Mouse (Mus musculus) kidney, adult 2 months (tissue): ENCODE data around the gene Ggt6.

Experiments used
- CTCF ChIP-seq: fragments of 200-500 bp; conservative IDR thresholded peaks from 2 replicates; pipeline ENCODE4 v1.5.1; 2011; ENCODE audit warnings: low read depth, mild to moderate bottlenecking, control low read depth, low read length, moderate library complexity, mixed read lengths; ENCODE audit not compliant: insufficient read depth, insufficient read length
- POLR2A ChIP-seq: fragments of 200-500 bp; IDR thresholded peaks from one replicate; pipeline ENCODE4 v1.6.1; 2011; ENCODE audit warnings: low read depth, low read length, control low read depth

DNA sequence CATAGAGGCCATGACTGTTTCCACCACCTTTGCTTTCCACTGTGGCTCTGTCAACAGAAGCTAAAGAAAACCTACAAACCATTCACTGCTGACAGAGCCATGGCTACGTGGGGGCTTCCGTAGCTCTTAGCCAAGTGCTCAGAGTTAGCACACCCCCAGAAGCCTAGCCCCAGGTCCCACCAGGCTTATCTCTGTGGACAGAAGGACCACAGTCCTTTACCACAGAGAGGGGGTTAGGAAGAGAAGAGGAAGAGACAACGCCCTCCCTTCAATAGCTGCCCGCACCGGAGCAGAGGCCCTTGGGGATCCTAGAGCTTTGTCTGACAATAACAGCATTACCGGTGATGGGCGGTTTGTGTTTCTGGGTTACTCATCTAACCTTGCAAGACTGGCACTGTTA lies 40.1 kb downstream of the Ggt6 start:
- no peak for TF ChIP-seq CTCF
- TF ChIP-seq POLR2A = no peak
